Mouse (Mus musculus) brain, embryonic 14.5 days (tissue): ENCODE results near the gene Cd160.

Experiments used
- CTCF ChIP-seq: fragments of 200-500 bp; IDR thresholded peaks from 2 replicates; pipeline ENCODE4 v1.5.1; 2012; ENCODE audit warnings: inconsistent platforms, mild to moderate bottlenecking, moderate library complexity, borderline replicate concordance; ENCODE audit not compliant: insufficient read depth, insufficient read length; ENCODE audit errors: extremely low read depth
- POLR2A ChIP-seq: fragments of 200-500 bp; IDR thresholded peaks from 2 replicates; pipeline ENCODE4 v1.6.1; 2012; ENCODE audit warnings: mild to moderate bottlenecking, inconsistent platforms, borderline replicate concordance; ENCODE audit not compliant: poor library complexity, insufficient read depth, insufficient read length, severe bottlenecking; ENCODE audit errors: extremely low read depth

- no peak for TF ChIP-seq CTCF
- no peak for TF ChIP-seq POLR2A
These were observed 23.4 kb upstream of the Cd160 start for GRCm38 (mm10) chr3:96852561-96852960.
